Mouse (Mus musculus) hindbrain, embryonic 13.5 days (tissue): Measurements from ENCODE around the gene Dnah2. TPM values are rescaled to one million over a fixed set of nuclear protein-coding genes. Genes with fewer than 3 reads are reported as not detected.

Experiments used
- ATAC-seq: fragments of 200-750 bp; cut with Nextera tagmentation; 2 replicates; pipeline ENCODE4 v1.8.0; 2017; ENCODE audit warnings: moderate TSS enrichment; ENCODE audit not compliant: low FRiP score
- H3K27ac ChIP-seq: fragments of 300-500 bp; sonication (generic); 2 replicates; pipeline ENCODE4 v1.5.1; 2015; ENCODE audit warnings: inconsistent platforms, mild to moderate bottlenecking, moderate library complexity
- H3K27me3 ChIP-seq: fragments of 300-500 bp; sonication (generic); 2 replicates; pipeline ENCODE4 v1.6.1; 2015; ENCODE audit warnings: mild to moderate bottlenecking, inconsistent platforms
- H3K36me3 ChIP-seq: fragments of 300-500 bp; sonication (generic); 2 replicates; pipeline ENCODE4 v1.6.1; 2015; ENCODE audit warnings: mild to moderate bottlenecking, inconsistent platforms
- H3K4me1 ChIP-seq: fragments of 300-500 bp; sonication (generic); replicated peaks from 2 replicates; pipeline ENCODE4 v1.6.1; 2015; ENCODE audit warnings: inconsistent platforms
- H3K4me2 ChIP-seq: fragments of 300-500 bp; sonication (generic); 2 replicates; pipeline ENCODE4 v1.6.1; 2015; ENCODE audit warnings: inconsistent platforms, mild to moderate bottlenecking, moderate library complexity
- H3K4me3 ChIP-seq: fragments of 300-500 bp; sonication (generic); 2 replicates; pipeline ENCODE4 v1.5.1; 2015; ENCODE audit warnings: mild to moderate bottlenecking, inconsistent platforms
- H3K9ac ChIP-seq: fragments of 300-500 bp; sonication (generic); 2 replicates; pipeline ENCODE4 v1.6.1; 2015; ENCODE audit warnings: mild to moderate bottlenecking, inconsistent platforms
- H3K9me3 ChIP-seq: fragments of 300-500 bp; sonication (generic); 2 replicates; pipeline ENCODE4 v1.6.1; 2016; ENCODE audit warnings: inconsistent platforms
- WGBS: fragments of 180-500 bp; shearing (Covaris S2); methylation state at CpG from one replicate; pipeline ENCODE4 v1.1.7; 2015; 5-methylcytosine and 5-hydroxymethylcytosine counted together
- microRNA-seq: library from miRNA; unstranded; fragments of <30 nt; microRNA quantifications from one replicate; pipeline ENCODE4, GENCODE M21; 2016
- polyA plus RNA-seq: library from polyadenylated mRNA; unstranded; fragments of >200 nt; fragmentation: Nextera tagmentation; extraction: Ambion mirVana; gene quantifications from 2 replicates; pipeline ENCODE4 v1.2.1, GENCODE M21; 2015

Gene Dnah2
- polyA plus RNA-seq, 1 experiment from 2014 or later, result 2.1 TPM

DNA sequence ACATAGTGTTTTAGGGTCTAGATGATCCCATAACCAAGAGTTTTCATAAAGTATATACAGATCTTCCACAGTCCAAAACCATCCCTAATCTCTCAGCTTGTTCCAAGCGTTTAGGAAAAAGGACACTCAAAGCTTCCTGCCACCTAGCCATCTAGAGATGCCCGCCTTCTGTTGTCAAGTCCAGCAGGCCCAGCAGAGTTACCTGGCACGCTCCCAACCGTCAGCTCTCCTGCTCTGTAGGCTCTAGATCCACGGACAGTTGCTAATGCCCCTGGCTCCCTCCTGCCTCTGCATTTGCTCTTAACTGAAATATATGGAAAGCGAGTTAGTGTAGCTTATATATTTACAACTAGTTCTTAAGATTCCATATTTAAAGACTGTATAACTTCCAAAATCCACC is 167.6 kb downstream of the Dnah2 start:
- ATAC-seq, result no peak
- no peaks in the 10 kb centered on the region for H3K27me3 ChIP-seq
- H3K36me3 ChIP-seq, result peaks cover 6% of the 10 kb centered on the region; the same call in 1 of the 2 replicates
- WGBS, result 84% methylated on average over 6 of the region's 6 CpGs
- no peak overlapping the region for H3K4me2 ChIP-seq
- H3K27ac ChIP-seq, result no peak overlapping the region
- no peak overlapping the region for H3K9ac ChIP-seq
- H3K9me3 ChIP-seq, result no peaks in the 10 kb centered on the region
- no peaks in the 10 kb centered on the region for H3K4me1 ChIP-seq
- H3K4me3 ChIP-seq, result no peak overlapping the region

DNA sequence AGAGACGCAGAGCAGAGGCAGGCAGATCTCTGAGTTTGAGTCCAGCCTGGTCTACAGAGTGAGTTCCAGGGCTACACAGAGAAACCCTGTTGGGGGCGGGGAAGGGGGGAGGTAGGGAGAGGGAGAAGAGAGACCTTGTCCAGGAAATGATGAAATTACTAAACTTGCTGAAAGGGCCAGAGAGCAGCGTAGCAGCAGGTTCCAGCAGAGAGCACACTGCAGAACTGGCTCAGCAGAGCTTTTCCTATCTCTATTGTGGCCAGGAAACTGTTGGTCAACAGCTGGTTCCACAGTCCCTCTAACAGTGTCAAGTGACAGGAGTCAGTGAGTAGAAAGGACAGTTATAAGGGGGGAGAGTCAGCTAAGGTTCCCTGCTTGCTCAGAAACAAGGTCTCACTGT is 169.3 kb downstream of the Dnah2 start:
- Histone ChIP-seq H3K27me3 (no peaks in the 10 kb centered on the region), H3K9ac (no peak overlapping the region), H3K27ac (no peak overlapping the region), H3K4me2 (no peak overlapping the region), H3K9me3 (no peaks in the 10 kb centered on the region), H3K4me3 (no peak overlapping the region), H3K4me1 (no peaks in the 10 kb centered on the region), H3K36me3 (peaks cover 10% of the 10 kb centered on the region)
- no peak for ATAC-seq
- WGBS, result 92% methylated on average over 3 of the region's 3 CpGs

DNA sequence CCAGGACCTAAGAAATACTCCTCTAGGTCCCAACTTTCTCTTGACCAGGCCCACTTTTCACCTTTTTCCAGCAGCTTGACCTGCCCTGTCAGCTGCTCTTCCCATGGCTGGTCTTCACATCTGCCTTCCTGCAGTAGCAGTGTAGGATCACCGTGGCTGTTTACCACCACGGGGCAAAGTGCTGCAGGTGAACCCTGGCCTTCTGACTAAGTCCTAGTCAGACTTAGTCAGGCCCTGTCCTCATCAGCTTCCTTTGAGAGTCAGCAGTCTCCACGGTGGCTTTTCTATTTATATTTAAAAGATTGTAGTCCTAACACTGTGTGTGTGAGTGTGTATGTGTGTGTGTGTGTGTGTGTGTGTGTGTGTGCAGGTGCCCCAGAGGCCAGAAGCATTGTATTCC is 171.1 kb downstream of the Dnah2 start:
- WGBS, result 78% methylated on average over 3 of the region's 3 CpGs
- no peaks in the 10 kb centered on the region for H3K9me3 ChIP-seq
- no peak overlapping the region for H3K27ac ChIP-seq
- no peak overlapping the region for H3K4me3 ChIP-seq
- H3K4me2 ChIP-seq, result no peak overlapping the region
- H3K4me1 ChIP-seq, result peaks cover 7% of the 10 kb centered on the region
- no peak for ATAC-seq
- H3K9ac ChIP-seq, result no peak overlapping the region
- H3K36me3 ChIP-seq, result peaks cover 21% of the 10 kb centered on the region
- no peaks in the 10 kb centered on the region for H3K27me3 ChIP-seq

DNA sequence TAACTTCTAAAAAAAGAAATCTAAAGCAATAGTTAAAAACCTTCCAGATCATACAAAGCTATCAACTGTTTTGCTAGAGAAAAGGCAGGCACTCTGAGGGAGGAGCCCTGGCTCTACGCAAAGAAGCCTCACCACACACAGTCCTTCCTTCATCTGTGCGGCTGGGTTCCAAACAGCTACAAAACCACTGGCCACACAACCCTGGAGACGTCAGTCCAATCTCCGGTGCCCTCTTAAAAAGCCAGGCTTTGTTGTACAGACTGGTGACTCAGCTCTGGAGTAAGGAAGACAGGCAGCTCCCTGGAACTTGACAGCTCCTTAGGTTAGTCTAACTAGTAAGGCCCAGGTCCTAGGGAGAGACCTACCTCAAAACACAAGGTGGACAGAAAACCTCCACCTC is 173.3 kb downstream of the Dnah2 start:
- no peak overlapping the region for H3K4me3 ChIP-seq
- H3K9me3 ChIP-seq, result no peaks in the 10 kb centered on the region
- no peak overlapping the region for H3K4me2 ChIP-seq
- H3K9ac ChIP-seq, result no peak overlapping the region
- peaks cover 22% of the 10 kb centered on the region for H3K36me3 ChIP-seq
- H3K4me1 ChIP-seq, result peaks cover 29% of the 10 kb centered on the region
- no peaks in the 10 kb centered on the region for H3K27me3 ChIP-seq
- ATAC-seq, result no peak
- WGBS, result 91% methylated on average over 4 of the region's 4 CpGs
- H3K27ac ChIP-seq, result no peak overlapping the region

DNA sequence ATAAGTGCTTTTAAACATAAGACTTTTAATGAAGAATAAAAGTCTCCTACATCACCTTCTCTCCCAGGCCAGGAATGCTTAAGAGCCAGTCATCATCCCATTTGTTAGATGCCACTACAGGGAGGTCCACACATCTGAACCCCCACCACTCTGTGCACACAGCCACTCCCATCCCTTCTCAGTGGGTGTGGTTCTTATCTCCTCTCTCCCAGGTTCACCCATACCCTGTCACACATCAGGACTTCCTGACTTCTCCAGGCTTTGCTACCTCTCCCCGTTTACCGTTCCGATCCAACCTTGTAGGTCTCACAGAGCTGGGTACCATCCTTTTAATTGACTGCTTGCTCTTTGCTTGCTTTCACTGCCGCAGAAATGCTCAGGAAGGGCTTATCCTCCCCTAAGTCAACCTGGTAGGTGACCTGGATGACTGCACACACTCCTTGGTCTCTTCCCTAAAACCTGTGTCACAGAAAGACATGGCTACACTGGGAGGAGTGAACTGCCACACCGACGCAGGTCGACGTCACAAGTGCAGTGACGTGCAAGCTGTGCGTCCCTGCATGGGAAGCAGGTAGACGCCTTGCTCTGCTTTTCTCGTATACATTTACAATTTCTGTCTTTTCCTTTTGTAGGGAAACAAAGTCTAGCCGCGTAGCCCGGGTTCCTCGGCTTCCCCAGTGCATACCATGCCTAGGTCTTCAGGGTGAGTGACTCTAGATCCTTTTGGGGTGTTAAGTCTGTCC is 175.5 kb downstream of the Dnah2 start:
- H3K4me3 ChIP-seq, result no peak overlapping the region
- 93% methylated on average over 16 of the region's 16 CpGs for WGBS
- no peaks in the 10 kb centered on the region for H3K9me3 ChIP-seq
- no peaks in the 10 kb centered on the region for H3K27me3 ChIP-seq
- ATAC-seq, result no peak
- H3K9ac ChIP-seq, result peak overlapping the region; percentile 35; the same call in 1 of the 2 replicates
- H3K27ac ChIP-seq, result no peak overlapping the region
- H3K4me1 ChIP-seq, result peaks cover 35% of the 10 kb centered on the region
- H3K36me3 ChIP-seq, result peaks cover 16% of the 10 kb centered on the region
- 0 out of 2 replicates have a peak overlapping the region, but pooled peaks have one; percentile 2 for H3K4me2 ChIP-seq

DNA sequence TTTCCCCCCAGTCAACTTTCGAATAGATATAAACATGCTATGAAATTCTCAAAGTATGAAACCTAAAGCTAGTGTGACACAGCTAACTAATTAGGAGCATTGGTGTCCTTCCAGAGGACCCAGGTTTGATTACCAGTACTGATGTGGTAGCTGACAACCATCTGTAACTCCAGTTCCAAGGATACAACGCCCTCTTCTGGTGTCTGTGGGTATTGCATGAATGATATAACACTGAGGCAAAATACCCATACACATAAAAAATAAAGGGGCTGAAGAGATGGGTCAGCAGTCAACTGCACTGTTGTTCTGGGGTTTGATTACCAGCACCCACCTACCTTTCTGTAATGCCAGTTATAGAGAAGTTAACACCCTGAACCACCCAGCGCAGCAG is 176.1 kb downstream of the Dnah2 start:
- peaks cover 16% of the 10 kb centered on the region for H3K36me3 ChIP-seq
- no peak overlapping the region for H3K4me2 ChIP-seq
- ATAC-seq, result no peak
- no peak overlapping the region for H3K4me3 ChIP-seq
- H3K27ac ChIP-seq, result peak overlapping the region; percentile 84
- H3K9ac ChIP-seq, result no peak overlapping the region; the same call in 1 of the 2 replicates
- no peaks in the 10 kb centered on the region for H3K27me3 ChIP-seq
- 66% methylated on average over 3 of the region's 3 CpGs for WGBS
- H3K4me1 ChIP-seq, result peaks cover 39% of the 10 kb centered on the region
- no peaks in the 10 kb centered on the region for H3K9me3 ChIP-seq

DNA sequence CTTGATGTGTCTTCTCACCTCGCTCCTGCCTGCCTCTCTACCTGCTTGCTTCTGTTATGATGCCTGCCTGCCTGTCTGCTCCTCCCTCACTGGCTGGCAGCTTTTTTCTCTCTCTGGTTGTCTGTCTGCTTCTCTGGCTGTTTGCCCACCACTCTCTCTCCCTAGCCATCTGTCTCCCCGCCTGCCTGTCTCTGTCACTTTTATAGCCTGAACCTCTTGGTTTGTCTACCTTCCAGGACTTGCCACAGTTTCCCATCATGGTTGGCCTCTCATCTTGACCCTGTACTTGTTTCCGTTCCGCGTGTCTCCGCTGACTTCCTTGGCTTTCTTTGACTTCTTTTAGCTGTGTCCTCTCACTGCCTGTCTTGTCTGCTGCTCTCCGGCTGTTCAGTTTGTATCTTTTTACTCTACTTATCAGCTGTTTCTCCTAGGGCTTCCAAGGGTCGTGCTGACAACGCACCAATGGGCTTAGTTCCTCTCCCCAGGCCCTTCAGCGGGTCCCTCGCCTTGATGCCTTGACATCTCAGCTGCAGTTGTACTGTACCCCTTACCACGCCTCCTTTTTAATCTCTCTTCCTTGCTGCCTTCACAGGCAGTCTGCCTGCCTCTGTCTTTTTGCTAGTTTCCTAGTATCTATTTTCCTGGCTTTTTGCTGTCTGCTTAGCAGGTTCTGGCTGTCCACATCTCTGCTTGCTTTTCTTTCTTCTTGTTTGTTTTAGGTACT is 176.7 kb downstream of the Dnah2 start:
- no peak for ATAC-seq

DNA sequence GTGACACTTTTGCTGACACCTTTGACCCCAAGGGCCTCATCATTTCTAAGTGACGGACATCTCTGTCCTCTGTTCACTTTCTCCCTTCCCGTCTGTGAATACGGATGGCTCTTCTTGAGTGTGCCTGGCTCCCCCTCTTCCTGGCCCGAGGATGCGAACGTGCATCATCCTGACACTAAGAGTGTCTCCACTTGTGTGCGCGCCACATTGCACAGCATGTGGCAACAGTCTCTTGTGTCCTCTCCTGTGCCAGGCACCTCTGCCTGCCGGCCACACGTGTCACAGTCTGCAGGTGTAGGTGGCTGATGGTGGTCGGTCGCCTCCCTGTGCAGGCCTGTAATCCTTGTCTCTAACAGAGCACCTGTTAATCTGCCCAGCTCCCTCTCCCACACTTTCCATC is 177.3 kb downstream of the Dnah2 start:
- Histone ChIP-seq H3K36me3 (peaks cover 16% of the 10 kb centered on the region), H3K4me3 (peak overlapping the region; percentile 7; the same call in 1 of the 2 replicates), H3K4me1 (peaks cover 45% of the 10 kb centered on the region), H3K4me2 (peak overlapping the region; percentile 40), H3K9me3 (no peaks in the 10 kb centered on the region), H3K27me3 (no peaks in the 10 kb centered on the region), H3K9ac (peak overlapping the region; percentile 53), H3K27ac (peak overlapping the region; percentile 84)
- ATAC-seq, result no peak; the same call in 1 of the 2 replicates
- 15% methylated on average over 12 of the region's 12 CpGs for WGBS

More for the DNA sequence above, 176.7 kb downstream of the Dnah2 start:
- Histone ChIP-seq H3K9ac (peak overlapping the region; percentile 53; the same call in 1 of the 2 replicates), H3K4me3 (peak overlapping the region; percentile 7; the same call in 1 of the 2 replicates), H3K27ac (peak overlapping the region; percentile 84), H3K27me3 (no peaks in the 10 kb centered on the region), H3K4me1 (peaks cover 45% of the 10 kb centered on the region), H3K9me3 (no peaks in the 10 kb centered on the region), H3K4me2 (peak overlapping the region; percentile 40), H3K36me3 (peaks cover 16% of the 10 kb centered on the region)
- WGBS, result 35% methylated on average over 12 of the region's 12 CpGs

DNA sequence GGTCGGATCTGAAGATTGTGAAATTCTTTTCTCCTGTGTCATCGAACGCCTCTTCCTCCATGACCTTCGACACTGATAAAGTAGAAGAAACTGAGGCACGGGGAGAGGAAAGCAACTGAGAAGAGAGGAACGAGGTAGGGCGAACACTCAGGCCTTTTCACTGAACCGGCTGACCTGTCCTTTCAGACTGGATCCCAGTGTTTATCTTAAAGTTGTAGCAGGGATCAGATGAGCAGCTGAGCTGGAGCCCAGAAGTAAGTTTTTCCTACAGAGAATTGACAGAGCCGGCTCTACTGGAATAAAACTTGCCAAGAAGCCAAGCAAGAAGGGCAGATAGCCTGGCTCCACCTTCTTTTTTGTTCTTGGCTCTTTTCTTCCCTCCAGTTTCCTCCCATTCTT is 178.1 kb downstream of the Dnah2 start:
- Histone ChIP-seq H3K4me1 (peaks cover 50% of the 10 kb centered on the region), H3K36me3 (peaks cover 16% of the 10 kb centered on the region), H3K4me3 (peak overlapping the region; percentile 17), H3K4me2 (peak overlapping the region; percentile 40), H3K27ac (peak overlapping the region; percentile 84), H3K27me3 (no peaks in the 10 kb centered on the region), H3K9me3 (no peaks in the 10 kb centered on the region), H3K9ac (peak overlapping the region; percentile 53)
- WGBS, result 8% methylated on average over 9 of the region's 9 CpGs
- no peak for ATAC-seq

Small RNA genes within 50 kb of the gene (microRNA-seq; reads per million reads assigned to microRNA genes)
- gene Gm27493, result not detected

Other genes starting within 250 kb of the Dnah2 start
- gene Cntrob, start 225.3 kb downstream of the Dnah2 start, polyA plus RNA-seq, result 22.6 and 24.4 TPM in 2 replicates
- 204 and 210 TPM in 2 replicates for gene Trappc1, start 225.1 kb downstream of the Dnah2 start, polyA plus RNA-seq
- gene Kcnab3, start 222.9 kb downstream of the Dnah2 start, polyA plus RNA-seq, result 4.2 and 5.1 TPM in 2 replicates
- gene Rnf227, start 208.6 kb downstream of the Dnah2 start, polyA plus RNA-seq, result 163 and 166 TPM in 2 replicates
- 92.4 and 93.5 TPM in 2 replicates for gene Chd3, start 179.7 kb downstream of the Dnah2 start, polyA plus RNA-seq
- 103 and 105 TPM in 2 replicates for gene Naa38, start 153.6 kb downstream of the Dnah2 start, polyA plus RNA-seq
- gene Cyb5d1, start 153.5 kb downstream of the Dnah2 start, polyA plus RNA-seq, result 34.9 and 35.5 TPM in 2 replicates
- gene Tmem88, start 150.9 kb downstream of the Dnah2 start, polyA plus RNA-seq, result 7.1 and 8.7 TPM in 2 replicates
- 50.6 and 51.3 TPM in 2 replicates for gene Kdm6b, start 135.4 kb downstream of the Dnah2 start, polyA plus RNA-seq
- gene Efnb3, start 11.1 kb upstream of the Dnah2 start, polyA plus RNA-seq, result 90.1 and 92.0 TPM in 2 replicates
- 23.0 and 24.2 TPM in 2 replicates for gene Wrap53, start 31.1 kb upstream of the Dnah2 start, polyA plus RNA-seq
- 76.3 and 78.1 TPM in 2 replicates for gene Trp53, start 31.2 kb upstream of the Dnah2 start, polyA plus RNA-seq
- 27.6 and 29.7 TPM in 2 replicates for gene Atp1b2, start 56.8 kb upstream of the Dnah2 start, polyA plus RNA-seq
- not detected in 2 replicates for gene Shbg, start 68.8 kb upstream of the Dnah2 start, polyA plus RNA-seq
- gene Sat2, start 72.9 kb upstream of the Dnah2 start, polyA plus RNA-seq, result 28.0 and 28.1 TPM in 2 replicates
- gene Fxr2, start 83.9 kb upstream of the Dnah2 start, polyA plus RNA-seq, result 40.5 and 52.0 TPM in 2 replicates
- gene Sox15, start 106.2 kb upstream of the Dnah2 start, polyA plus RNA-seq, result not detected in 2 replicates
- 95.0 and 104 TPM in 2 replicates for gene Mpdu1, start 113.5 kb upstream of the Dnah2 start, polyA plus RNA-seq
- gene Cd68, start 117.0 kb upstream of the Dnah2 start, polyA plus RNA-seq, result 9.0 and 9.8 TPM in 2 replicates
- 528 and 537 TPM in 2 replicates for gene Eif4a1, start 123.3 kb upstream of the Dnah2 start, polyA plus RNA-seq
- gene Senp3, start 133.0 kb upstream of the Dnah2 start, polyA plus RNA-seq, result 94.7 and 95.9 TPM in 2 replicates
- gene Tnfsf13, start 136.7 kb upstream of the Dnah2 start, polyA plus RNA-seq, result 0.36 and 0.53 TPM in 2 replicates
- 1.8 and 3.6 TPM in 2 replicates for gene Tnfsf12, start 146.7 kb upstream of the Dnah2 start, polyA plus RNA-seq
- gene Tnfsfm13, start 147.0 kb upstream of the Dnah2 start, polyA plus RNA-seq, result 0.98 and 1.2 TPM in 2 replicates
- gene Polr2a, start 209.5 kb upstream of the Dnah2 start, polyA plus RNA-seq, result 18.8 and 20.4 TPM in 2 replicates
- 0.35 and 0.87 TPM in 2 replicates for gene Slc35g3, start 212.9 kb upstream of the Dnah2 start, polyA plus RNA-seq
- 3.2 TPM in 2 replicates for gene Zbtb4, start 216.8 kb upstream of the Dnah2 start, polyA plus RNA-seq
- 1.5 and 2.6 TPM in 2 replicates for gene Chrnb1, start 246.8 kb upstream of the Dnah2 start, polyA plus RNA-seq